Mouse (Mus musculus) fat pad, adult 2 months (tissue): ENCODE measurements around the gene 4931428F04Rik.
"Not testable (repeated sequence)": the region's sequence is repeated elsewhere in the genome, so short reads cannot be mapped to it uniquely, and the experiment has no call there.

Experiments
- DNase-seq: peaks from one replicate; pipeline ENCODE4 v3.0.0-alpha.2; 2011; ENCODE audit warnings: low read depth, low spot score; ENCODE audit errors: extremely low read depth

4931428F04Rik gene

GRCm38 (mm10) chr8:105308428-105308827, 18.8 kb upstream of the 4931428F04Rik start:
- no peak for DNase-seq

- DNase-seq, result no peak
These were observed 18.0 kb upstream of the 4931428F04Rik start for GRCm38 (mm10) chr8:105307670-105308069.

DNA sequence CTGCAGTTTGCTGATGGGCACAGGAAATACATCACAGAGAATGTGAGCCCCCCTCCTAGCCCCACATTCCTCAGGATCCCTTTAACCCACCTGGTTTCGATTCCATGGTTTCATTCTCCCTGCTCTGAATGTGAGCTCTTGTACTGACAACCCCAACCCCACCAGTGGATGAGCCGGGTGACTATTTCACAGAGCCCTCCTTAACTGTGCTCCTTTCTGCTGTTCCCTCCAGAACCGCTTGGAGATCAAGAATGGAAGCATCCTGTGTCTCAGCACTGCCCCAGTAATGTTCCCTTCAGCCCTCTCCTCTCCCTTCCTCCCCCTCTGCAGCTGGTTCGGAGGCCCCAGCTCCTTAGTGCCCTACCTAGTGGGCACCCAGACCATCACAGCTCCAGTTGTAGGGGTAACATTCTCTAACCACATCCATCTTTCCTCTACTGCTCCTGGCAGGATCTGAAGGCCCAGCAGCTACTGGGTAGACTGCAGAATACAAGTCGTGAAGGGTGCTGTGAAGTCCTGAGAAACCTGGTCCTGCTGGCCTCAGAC, 16.6 kb upstream of the 4931428F04Rik start:
- no peak for DNase-seq

DNA sequence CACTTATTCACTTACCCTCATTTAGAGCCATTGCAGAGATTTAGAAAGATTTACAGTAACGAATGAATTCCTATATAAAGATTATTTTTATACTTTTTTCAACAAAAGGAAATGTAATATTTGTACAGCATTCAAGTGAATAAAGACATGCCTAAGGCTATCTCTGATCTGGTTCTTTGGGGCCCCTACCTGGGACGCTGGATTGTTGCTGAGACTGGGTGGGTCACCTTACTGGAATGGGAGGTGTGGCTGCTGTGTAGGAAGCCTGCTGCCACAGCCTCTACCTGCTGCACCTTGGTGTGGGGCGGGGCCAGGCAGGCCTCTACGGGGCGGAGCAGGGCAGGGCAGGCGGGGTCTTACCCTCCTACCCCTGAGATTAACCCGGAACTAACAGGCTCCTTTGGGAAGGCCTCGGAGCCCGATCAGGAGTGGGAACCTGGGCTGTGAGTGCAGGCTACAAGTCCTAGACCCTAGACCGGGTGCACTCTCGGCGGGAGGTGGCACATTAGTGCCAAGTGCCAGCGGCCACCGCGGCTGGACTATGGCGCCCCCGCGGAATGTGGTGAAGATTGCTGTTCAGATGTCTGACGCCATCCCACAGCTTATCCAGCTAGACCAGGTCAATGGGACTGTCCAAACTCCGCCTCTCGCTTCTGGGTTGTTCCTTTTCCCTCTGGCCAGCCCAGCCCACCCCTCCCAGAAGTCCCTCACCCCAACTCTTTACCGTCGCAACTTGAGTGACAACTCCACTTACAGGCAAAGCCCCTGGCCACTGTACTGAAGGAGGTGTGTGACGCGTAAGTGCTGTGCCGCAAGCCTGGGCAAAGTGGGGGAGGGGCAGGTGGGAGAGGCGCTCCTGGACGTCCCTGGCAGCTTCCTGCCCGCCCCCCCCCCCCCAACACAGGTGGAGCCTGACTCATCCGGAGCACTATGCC, 15.8 kb upstream of the 4931428F04Rik start, which contains the start of gene Elmo3:
Elmo3 (plus strand) TSS at position 391 of the 935 bp plus-strand sequence.
- no peak for DNase-seq

DNA sequence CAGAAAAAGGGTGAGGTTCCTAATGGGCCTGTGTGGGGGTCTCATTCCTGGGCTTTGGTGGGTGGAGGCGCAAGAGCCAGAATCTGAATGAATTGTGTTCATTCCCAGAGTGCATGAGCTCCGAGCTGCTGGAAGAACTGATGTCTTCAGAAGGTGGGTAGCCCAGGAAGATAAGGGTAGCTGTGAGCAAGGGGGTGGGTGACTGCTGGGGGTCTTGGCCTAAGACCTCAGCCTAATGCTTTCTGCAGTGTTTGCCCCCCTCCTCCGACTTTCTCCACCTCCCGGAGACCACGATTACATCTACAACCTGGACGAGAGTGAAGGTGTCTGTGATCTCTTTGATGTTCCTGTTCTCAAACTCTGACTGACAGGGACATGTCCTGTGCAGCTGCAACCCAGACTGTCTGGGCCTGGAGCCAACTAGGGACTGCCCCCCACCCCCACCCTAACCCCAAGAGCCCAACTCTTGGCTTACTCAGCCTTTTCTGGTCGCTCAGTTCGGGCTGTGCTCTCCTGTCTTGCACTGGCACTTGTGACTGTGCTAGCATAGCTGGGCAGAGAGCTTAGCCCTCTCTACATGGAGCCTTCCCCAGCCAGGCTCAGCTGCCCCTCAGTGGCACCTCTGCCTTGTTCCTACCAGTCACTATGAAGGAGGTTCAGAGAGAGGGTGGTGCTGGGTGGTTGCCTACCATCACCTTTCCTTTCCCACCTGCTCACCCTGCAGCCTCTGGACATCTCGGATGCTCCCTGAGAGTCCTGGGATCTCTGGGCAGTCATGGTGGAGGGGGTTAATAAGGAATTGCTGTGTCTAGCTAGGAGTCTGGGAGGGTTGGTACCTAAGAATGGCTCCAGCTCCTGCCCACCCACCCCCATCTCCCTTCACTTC, 14.9 kb upstream of the 4931428F04Rik start:
- no peak for DNase-seq

- DNase-seq, result no peak
These were observed 14.2 kb upstream of the 4931428F04Rik start for GRCm38 (mm10) chr8:105303874-105304273.

DNA sequence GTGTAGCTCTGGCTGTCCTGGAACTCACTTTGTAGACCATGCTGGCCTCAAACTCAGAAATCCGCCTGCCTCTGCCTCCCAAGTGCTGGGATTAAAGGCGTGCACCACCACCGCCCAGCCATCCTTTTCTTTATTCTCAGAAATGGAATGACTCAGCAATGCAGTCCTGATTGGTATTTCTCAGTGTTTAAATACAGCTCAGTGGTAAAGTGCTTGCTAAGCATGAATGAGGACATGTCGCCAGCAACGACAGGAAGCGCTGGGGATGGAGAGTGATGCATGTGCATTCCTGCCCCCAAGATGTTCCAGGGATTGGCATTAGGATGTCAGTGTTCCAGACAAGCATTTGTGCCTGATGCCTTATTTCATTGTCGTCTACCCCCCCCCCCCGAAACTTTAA, 13.7 kb upstream of the 4931428F04Rik start:
- DNase-seq, result no peak

- no peak for DNase-seq
These were observed 10.3 kb upstream of the 4931428F04Rik start for GRCm38 (mm10) chr8:105299962-105300361.

DNA sequence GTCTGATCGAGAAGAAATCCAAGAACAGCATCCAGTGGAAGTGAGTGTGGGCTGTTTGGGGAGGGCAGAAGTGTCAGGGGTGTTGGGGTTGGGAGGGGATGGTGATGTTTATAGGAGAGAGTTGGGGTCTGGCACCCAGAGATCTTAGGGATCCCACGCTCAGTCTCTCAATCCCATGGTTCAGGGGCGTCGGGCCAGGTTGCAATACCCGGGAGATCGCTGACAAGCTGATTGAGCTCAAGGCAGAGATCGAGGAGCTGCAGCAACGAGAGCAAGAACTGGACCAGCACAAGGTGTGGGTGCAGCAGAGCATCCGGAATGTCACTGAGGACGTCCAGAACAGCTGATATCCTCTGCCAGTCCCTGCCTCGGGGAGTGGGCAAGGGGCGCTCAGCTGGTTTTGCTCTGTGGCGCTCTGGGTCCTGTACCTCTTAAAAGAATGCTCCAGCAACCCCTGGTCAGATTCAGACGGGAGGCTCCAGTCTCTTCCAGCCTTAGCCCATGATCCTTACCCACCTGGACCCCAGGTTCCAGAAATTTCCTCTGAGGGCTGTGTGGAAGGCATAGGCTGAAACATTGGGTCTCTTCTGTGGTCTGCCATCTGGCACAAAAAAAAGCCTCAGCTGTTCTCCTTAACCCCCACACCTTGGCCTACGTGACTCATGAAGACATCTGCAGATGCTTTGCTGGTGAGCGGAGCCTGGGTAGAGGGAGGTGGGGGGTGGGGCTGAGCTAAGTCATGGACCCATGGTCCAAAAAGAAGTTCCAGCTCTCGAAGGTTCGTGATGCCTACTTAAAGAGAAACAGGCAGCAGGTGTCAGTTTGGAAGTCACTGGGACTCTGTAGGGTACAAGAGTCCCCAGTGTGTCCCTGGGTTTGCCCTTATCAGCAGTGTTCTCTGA, 8.9 kb upstream of the 4931428F04Rik start:
- DNase-seq, result no peak

GRCm38 (mm10) chr8:105297511-105298192, 8.0 kb upstream of the 4931428F04Rik start, which contains the start of gene E2f4:
Gene E2f4, plus strand, starts transcription at chr8:105297663.
- DNase-seq, result no peak

- DNase-seq, result no peak
These were observed 6.4 kb upstream of the 4931428F04Rik start, which contains the start of gene Exoc3l for GRCm38 (mm10) chr8:105295895-105296573. Gene Exoc3l, minus strand, starts transcription at chr8:105296101.

- no peak for DNase-seq
These were observed 5.6 kb upstream of the 4931428F04Rik start for GRCm38 (mm10) chr8:105295256-105295655.

DNA sequence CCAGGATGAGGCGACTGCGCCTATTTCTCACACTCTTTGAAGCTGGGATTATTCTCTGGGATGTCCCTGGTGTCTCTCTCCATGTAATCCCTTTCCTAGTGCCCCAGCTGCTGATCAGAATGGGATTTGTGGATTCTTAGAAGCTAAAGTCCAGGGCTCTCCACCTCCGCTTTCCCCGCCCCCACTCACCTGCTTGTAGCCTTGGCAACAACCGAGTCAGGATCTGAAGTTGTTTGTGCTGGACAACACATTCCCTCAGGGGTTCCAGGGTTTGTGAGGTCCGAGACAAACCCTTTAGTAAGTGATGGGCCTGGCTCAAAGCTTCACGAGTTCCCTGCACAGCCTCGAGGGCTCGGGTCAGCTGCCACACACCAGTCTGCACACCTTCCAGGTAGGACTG, 5.1 kb upstream of the 4931428F04Rik start:
- DNase-seq, result no peak

GRCm38 (mm10) chr8:105293405-105293804, 3.7 kb upstream of the 4931428F04Rik start:
- no peak for DNase-seq

DNA sequence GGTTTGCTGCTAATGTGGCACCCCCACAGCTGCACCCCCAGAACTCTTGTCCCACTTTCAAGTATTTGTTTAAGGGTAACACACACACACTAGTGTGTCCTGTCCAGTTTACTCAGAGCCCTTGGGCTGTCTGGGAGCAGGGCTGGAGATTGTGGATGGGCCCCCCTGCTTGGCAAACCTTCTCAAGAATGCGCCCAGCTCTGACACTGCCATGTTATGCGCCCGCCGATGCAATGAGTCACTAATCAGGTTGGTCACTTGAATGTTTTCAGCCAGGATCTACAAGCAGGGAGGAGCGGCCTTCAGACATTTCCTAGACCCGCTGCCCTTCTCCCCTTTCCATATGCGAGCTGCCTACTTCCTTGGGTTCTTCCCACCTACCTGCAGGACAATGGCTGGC, 2.8 kb upstream of the 4931428F04Rik start:
- no peak for DNase-seq

DNA sequence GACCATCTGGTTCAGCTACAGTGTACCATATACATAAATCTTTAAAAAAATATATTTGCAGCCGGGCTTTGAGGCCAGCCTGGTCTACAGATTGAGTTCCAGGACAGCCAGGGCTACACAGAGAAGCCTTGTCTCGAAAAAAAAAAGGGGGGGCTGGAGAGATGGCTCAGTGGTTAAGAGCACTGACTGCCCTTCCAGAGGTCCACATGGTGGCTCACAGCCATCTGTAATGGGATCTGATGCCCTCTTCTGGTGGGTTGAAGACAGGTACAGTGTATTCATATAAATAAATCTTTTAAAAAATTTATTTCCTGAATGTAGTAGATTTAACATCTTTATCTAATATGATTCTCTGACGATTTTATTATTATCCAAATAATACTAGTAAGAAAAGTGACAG, 2.1 kb upstream of the 4931428F04Rik start:
- DNase-seq, result not testable (repeated sequence)

GRCm38 (mm10) chr8:105291364-105291763, 1.7 kb upstream of the 4931428F04Rik start:
- not testable (repeated sequence) for DNase-seq

DNA sequence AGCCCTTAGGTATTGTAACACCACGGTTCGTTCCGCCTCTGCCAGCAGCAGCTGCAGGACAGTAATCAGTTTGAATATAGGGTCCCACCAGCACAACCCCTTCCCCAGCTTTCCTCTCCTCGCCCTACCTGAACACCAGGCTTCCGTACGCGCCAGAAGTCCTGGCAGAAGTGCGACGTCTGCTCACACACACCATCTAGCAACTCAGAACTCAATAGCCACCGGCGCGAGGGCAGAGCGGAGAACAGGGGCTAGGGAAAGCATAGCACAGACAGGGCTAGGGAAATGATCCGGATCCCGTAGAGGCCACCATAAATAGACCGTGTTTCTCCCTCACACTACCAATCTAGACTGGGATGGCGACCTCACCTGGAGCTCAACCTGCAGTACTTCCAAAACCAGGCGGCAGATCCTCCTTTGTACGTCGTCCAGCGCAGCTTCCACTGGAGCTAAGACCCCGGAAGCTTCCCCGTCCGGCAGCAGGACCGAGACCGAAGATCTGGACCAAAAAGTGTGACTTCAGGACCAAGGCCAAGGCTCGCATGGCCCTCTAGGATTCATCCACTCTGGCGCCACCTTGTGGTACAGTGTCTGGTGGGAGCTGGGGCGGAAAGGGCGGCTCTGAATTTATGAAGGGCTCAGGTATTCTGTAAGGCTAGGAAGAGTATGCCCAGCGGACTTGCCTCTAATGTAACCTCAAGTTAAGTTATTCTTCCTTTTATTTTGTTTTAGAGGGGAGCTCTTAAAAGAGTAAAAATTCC, 1.1 kb upstream of the 4931428F04Rik start:
- no peak for DNase-seq
